In the genomic region with DNA sequence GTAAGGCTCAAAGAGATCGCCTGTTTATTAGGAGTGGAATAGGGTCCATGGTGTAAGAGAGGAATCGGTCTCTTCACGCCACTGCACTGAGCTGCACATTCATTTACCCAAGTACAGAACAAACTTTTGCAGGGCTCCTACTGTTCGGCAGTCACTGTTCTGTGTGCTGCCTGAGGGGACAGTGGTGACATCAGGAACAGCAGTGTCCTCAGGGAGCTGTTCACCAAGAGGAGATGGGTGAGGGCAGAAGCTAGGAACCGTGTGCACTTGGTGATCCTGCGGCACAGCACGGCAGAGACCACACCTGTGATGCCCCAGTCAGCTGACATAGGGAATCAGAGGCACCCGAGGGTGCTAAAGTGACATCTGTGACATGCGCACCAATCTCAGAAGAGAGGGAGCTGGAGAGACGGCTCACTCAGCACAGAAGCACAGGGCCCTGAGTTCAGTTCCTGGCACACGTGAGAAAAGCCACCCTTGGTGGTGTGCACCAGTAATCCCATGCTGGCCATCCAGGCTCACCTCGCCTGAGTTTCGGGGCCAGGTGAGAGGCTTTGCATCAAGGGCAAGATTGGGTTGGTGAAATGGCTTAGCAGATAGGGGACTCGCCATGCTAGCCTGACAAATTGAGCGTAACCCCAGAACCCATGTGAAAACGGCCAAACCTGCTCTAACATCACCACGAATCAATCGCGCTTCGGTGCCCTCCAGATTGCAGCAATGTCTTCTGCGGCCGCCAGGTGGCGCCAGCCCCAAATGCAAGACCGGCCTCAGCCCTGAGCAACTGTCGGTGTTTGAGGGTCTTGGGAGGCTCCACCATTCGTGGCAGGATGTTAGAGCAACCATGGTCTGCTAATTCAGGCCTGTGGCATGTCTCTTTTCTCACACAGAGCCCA, we compare ENCODE assay signal across 9 mouse cellular contexts. TPM values are rescaled to one million over a fixed set of nuclear protein-coding genes. Genes with fewer than 3 reads are reported as not detected.
DNase-seq lines count a peak whose midpoint lies in the region; ATAC-seq and TF ChIP-seq lines count a peak whose summit lies in the region.
"Had no signal": no experiment of that assay in that cellular context is flagged by ENCODE, and none has a peak within 500 bp of the region (broad histone marks: within the 10 kb centered on the region; RNA-seq: fewer than 3 reads in every experiment).

No protein-coding gene starts in this region.

- peaks cover 8% of the 10 kb centered on the region; the same call in 1 of the 2 replicates for H3K27me3 ChIP-seq in limb, embryonic 15.5 days
- H3K27me3 ChIP-seq in spleen, adult 2 months (ENCODE audit: control insufficient read depth, insufficient read depth, low read length), result no peaks in the 10 kb centered on the region
- H3K27me3 ChIP-seq: Patski had no signal

- peak; percentile 54 to 75 for DNase-seq in urinary bladder, adult 18-20 months (ENCODE audit: low spot score in 2 of 2)
- DNase-seq in urinary bladder, postnatal 10 days (ENCODE audit: low spot score), result no peak
- peak; percentile 82 for DNase-seq in embryo, embryonic 9.5 days (ENCODE audit: extremely low spot score)
- DNase-seq in kidney, adult 8-10 months, result peak; percentile 42 to 72
- DNase-seq in monocyte, adult 2 months (ENCODE audit: low read depth in 1 of 2, low spot score in 2 of 2), result peak; percentile 27 to 50
- DNase-seq in spleen, adult 2 months (ENCODE audit: low read depth in 1 of 2, low spot score in 2 of 2), result peak; percentile 33 to 63

- no peak overlapping the region for H3K27ac ChIP-seq in limb, embryonic 15.5 days
- no peak overlapping the region for H3K27ac ChIP-seq in spleen, adult 2 months (ENCODE audit: insufficient read depth, low read length)

- H3K9me3 ChIP-seq in limb, embryonic 15.5 days, result no peaks in the 10 kb centered on the region

- ATAC-seq in granulocyte monocyte progenitor cell, adult 5-6 weeks (replicated peaks; ENCODE audit: poor library complexity, severe bottlenecking), result peak; percentile 73
- ATAC-seq in limb, embryonic 15.5 days (ENCODE audit: insufficient number of reproducible peaks, low FRiP score, low TSS enrichment, low read depth), result peak; percentile 65; the same call in 1 of the 2 replicates
- ATAC-seq: Patski had no signal

- TF ChIP-seq CTCF in spleen, adult 2 months (IDR thresholded peaks at IDR 0.05; ENCODE audit: extremely low read depth, insufficient read depth, insufficient read length, insufficient replicate concordance), result peak; percentile 99

- no peak for TF ChIP-seq POLR2A in spleen, adult 2 months (IDR thresholded peaks at IDR 0.05; ENCODE audit: low read depth, low read length)

- H3K9ac ChIP-seq in limb, embryonic 15.5 days, result no peak overlapping the region

- no peak overlapping the region for H3K4me3 ChIP-seq in limb, embryonic 15.5 days
- H3K4me3 ChIP-seq in spleen, adult 2 months (ENCODE audit: extremely low read depth, insufficient read depth, insufficient read length), result no peak overlapping the region

- 0 out of 2 replicates have a peak, but pooled peaks cover 2% of the 10 kb centered on the region for H3K4me1 ChIP-seq in limb, embryonic 15.5 days
- H3K4me1 ChIP-seq in spleen, adult 2 months (ENCODE audit: control insufficient read depth, insufficient read depth, insufficient read length), result no peaks in the 10 kb centered on the region

- H3K36me3 ChIP-seq in limb, embryonic 15.5 days, result no peaks in the 10 kb centered on the region
- no peaks in the 10 kb centered on the region for H3K36me3 ChIP-seq in spleen, adult 2 months (ENCODE audit: control insufficient read depth, insufficient read depth, low read length)

- no peak overlapping the region for H3K4me2 ChIP-seq in limb, embryonic 15.5 days

- WGBS in limb, embryonic 15.5 days, result 43% methylated on average over 26 of the region's 26 CpGs
- 41% methylated on average over 26 of the region's 26 CpGs for WGBS in spleen, adult 2 months

RNA-seq across cellular contexts. Expression of a gene that starts 39.9 kb away (rescaled TPM):
- total RNA-seq in granulocyte monocyte progenitor cell, adult 5-6 weeks (2014; fragmentation: Nextera tagmentation), result not detected in 2 replicates
- total RNA-seq in granulocyte monocyte progenitor cell, adult 5-6 weeks (2017), result not detected in 2 replicates
- 35.7 and 44.6 TPM in 2 replicates for polyA plus RNA-seq in limb, embryonic 15.5 days (2015; fragmentation: Nextera tagmentation; extraction: Ambion mirVana)
- polyA plus RNA-seq in spleen, adult 2 months (2012; rRNA removed), result 6.4 and 12.9 TPM in 2 replicates
